Mouse (Mus musculus) CD4-positive helper T cell, adult 2 months (primary cell): ENCODE data around the gene Glud1.
"Not testable (repeated sequence)": the region's sequence is repeated elsewhere in the genome, so short reads cannot be mapped to it uniquely, and the experiment has no call there.

ENCODE experiments used
- DNase-seq: peaks from one replicate; pipeline ENCODE4 v3.0.0-alpha.2; 2012; ENCODE audit warnings: low read depth, missing footprints, low spot score

The Glud1 gene

GRCm38 (mm10) chr14:34311691-34312090 lies 1.2 kb downstream of the Glud1 start:
- DNase-seq, result no peak

DNA sequence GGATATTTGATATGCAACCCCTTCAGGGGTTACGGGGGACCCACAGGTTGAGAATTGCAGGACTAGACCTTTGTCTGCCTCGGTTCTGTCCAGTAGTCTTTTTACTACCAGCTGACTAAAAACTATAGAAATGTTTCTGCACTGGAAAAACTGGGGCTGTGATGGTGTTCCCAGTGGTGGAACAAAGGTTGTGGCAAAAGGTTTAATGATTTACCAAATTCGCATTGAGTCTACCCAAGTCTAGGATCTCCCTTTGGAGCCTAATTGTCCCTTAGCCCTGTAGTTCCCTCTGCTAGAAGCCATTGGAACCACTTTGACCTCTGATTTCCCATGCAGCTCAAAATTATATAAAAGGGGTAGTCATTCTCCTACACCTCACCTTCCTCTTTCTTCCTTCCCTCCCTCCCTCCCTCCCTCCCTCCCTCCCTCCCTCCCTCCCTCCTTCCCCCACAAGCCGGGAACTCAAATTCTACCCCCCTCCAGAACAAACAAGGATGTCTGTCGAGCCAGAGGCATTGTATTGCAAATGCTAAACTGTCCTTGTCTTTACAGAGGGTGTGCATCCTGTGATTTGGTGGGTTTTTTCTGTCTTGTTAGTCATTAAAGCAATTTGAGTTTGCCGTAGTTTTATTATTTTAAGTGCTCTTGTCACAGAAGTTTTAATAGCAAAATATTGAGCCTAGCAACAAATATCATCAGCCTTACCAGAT lies 2.0 kb downstream of the Glud1 start:
- DNase-seq, result no peak

DNA sequence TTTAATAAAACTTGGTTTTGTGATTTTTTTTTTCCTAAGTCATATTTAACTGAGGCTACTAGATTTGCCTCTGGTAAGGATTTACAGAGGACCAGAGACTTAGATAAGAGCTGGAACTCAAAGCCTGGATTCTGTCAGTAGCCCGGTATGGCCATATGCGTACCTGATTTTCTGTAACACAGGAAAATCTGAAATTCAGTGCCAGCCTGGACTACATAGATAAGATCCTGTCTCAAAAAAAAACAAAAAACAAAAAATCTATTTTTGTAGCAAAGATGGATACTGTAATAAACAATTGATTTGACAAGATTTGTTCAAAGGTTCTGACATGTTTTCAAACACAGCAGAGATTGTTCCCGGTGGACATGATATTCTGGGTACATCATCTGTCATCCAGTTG lies 3.1 kb downstream of the Glud1 start:
- DNase-seq, result no peak

GRCm38 (mm10) chr14:34314383-34314782 lies 3.9 kb downstream of the Glud1 start:
- not testable (repeated sequence) for DNase-seq

DNA sequence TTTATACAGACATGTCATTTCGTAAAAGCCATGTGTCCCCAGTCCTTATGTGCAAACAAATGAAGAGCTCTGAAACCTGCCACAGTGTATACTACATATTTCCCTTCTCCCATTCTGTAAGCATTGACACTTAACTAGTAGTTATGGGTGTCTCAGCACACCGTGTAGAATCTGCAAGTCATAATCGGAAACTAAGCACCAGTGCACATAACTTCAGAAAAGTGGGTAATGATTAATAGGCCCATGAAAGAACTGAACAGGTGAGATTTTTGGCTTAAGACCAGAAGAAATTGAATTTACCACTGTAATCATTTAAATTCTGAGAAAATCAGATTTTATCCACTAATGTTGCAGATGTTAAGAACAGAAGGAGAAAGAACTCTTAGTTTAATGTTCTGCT lies 4.3 kb downstream of the Glud1 start:
- DNase-seq, result no peak

- no peak for DNase-seq
Measured at GRCm38 (mm10) chr14:34316346-34316745, 5.8 kb downstream of the Glud1 start.

DNA sequence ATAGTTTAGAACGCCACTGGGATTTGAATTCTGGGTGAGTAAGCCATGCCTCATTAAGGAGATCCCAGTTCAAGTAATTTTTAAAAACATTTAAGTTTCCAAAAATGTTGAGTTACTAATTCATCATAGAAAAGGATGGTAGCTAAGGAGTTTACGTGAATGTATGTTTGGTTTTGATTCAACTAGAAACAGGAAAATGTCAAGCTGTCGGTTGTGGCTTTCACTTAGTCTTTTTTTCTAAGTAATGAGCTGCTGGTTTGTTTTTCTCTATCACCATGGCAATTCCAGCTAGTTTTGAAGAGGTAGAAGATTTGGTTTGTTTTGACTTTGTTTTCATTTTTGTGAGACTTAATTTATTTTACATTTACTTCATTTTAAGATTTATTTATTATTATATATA lies 6.9 kb downstream of the Glud1 start:
- DNase-seq, result peak; percentile 74

DNA sequence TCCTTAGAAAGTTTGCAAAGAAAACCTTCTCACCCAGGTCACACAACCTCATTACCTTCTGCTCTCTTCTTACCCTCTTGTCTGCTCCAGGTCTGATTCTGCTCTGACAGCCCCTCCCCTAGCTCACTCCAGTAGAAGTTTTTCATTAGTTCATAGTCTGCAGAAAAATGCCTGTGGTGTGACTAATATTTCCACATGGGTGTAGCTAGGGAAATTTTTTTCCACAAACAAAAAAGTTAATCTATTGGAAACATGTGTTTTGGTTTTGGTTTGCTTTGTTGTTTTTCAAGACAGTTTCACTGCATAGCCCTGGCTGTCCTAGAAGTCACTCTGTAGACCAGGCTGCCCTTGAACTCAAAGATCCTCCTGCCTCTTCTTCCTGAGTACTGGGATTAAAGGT lies 7.6 kb downstream of the Glud1 start:
- peak; percentile 41 for DNase-seq

GRCm38 (mm10) chr14:34323576-34324085 lies 13.1 kb downstream of the Glud1 start:
- no peak for DNase-seq

DNA sequence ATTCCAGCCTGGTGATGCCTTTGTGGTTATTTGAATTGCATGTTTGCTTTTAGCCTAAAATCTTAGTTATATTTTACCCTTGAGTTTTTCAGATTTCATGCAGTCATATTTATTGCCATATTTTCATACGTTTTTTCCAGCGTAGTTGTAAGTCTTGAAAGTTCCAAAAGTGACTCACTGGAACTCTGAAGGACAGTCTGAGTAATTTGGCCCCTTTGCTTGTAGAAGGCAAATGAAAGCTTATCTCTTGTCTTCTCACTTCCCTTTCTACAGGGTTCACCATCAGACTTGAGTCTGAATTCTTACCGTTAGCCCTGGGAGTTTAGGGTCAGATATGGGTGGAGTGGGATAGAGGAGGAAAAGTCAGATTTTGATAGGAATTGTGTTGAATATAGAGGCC lies 16.1 kb downstream of the Glud1 start:
- DNase-seq, result no peak

DNA sequence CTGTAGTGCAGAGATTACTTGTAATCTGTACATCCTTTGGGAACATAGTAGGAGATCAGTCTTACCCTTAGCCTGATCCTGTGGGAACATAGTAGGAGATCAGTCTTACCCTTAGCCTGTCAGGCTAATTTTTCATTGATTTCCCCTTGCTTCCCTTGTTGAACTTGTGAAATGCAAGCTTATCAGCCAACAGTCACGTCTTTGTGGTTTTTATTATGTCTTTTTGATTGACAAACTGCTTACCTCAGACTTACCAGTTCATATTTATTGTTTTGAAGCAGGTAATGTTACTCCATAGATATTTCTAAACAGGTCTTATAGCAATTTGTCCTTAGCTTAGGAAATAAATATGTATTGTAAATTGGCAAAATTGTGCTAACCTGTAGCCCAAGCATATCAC lies 17.1 kb downstream of the Glud1 start:
- no peak for DNase-seq

- no peak for DNase-seq
Measured at GRCm38 (mm10) chr14:34330657-34331158, 20.2 kb downstream of the Glud1 start.

GRCm38 (mm10) chr14:34331886-34332285 lies 21.4 kb downstream of the Glud1 start:
- DNase-seq, result no peak

DNA sequence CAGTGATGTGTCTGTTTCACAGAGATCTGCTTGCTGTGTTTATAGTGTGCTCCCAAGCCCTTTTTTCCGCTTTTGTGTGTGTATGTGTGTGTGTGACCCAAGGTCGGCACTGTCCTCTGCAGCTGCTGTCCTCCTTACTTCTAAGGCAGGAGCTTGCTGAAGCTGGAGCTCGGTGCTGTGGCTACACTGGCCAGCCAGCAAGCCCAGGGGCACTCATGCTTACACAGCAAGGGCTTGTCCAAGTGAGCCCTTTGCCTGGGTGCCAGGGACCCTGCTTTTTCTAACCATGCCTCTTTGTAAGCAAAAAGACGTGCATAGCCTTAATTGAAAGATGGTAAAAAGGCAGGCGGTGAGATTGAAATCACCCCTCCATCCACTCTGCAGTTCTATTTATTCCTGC lies 21.9 kb downstream of the Glud1 start:
- DNase-seq, result no peak

- no peak for DNase-seq
Measured at GRCm38 (mm10) chr14:34339446-34339845, 28.9 kb downstream of the Glud1 start.

- DNase-seq, result no peak
Measured at GRCm38 (mm10) chr14:34341993-34342392, 31.5 kb downstream of the Glud1 start.

GRCm38 (mm10) chr14:34343078-34343477 lies 32.6 kb downstream of the Glud1 start:
- no peak for DNase-seq

- DNase-seq, result no peak
Measured at GRCm38 (mm10) chr14:34344361-34344760, 33.8 kb downstream of the Glud1 start.

GRCm38 (mm10) chr14:34345771-34346566 lies 35.4 kb downstream of the Glud1 start:
- DNase-seq, result no peak

- DNase-seq, result no peak
Measured at GRCm38 (mm10) chr14:34347084-34347483, 36.6 kb downstream of the Glud1 start.

GRCm38 (mm10) chr14:34348301-34348700 lies 37.8 kb downstream of the Glud1 start:
- DNase-seq, result no peak

DNA sequence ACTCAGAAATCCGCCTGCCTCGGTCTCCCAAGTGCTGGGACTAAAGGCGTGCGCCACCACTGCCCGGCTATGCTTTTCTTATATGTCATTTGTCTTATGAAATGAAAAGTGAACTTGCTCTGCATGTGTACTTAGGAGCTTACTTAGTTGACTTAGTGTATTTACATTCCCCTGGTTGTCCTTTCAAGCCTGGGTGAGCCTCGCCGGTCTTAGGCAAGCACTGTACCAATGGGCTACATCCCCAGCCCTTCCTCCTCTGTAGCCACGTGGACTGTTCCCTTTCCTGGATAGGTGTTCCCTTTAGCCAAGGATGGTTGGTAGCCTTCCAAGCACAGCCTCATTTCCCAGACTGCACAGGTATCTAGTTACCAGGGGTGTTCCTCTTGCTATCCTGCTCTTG lies 38.5 kb downstream of the Glud1 start:
- DNase-seq, result no peak

GRCm38 (mm10) chr14:34351660-34352059 lies 41.1 kb downstream of the Glud1 start:
- DNase-seq, result no peak
